ENCODE assay signal across 23 mouse cellular contexts in the genomic region with DNA sequence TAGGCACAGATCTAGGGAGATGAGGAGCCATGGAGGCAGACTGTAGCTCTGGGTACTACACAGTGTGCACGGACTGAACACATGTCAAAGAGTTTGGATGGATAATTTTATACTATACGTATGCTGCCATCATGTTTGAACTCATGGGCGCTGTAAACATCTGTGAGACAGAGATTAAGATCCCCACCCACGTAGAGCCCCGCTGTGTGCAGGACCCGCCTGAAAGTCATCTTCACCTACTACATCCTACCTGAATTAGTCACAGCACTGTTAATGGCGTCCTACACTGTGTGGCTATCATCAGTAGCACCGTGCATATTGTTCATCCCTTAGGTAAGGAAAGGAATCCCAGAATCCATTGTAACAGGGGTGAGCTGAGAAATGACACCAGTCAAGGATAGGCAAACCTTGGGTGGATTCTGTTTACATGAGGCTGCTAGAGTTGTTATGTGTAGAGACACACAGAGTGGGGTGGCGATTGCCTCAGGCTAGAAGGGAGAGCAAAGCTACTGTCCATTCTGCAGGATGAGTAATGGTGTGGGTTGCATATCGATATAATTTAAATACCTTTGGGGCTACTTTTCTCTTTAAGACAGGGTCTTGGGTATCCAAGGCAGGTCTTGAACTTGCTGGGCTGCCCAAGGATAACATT. TPM values are rescaled to one million over a fixed set of nuclear protein-coding genes. Genes with fewer than 3 reads are reported as not detected.
DNase-seq lines count a peak whose midpoint lies in the region; ATAC-seq lines count a peak whose summit lies in the region.
"Had no signal": no experiment of that assay in that cellular context is flagged by ENCODE, and none has a peak within 500 bp of the region (broad histone marks: within the 10 kb centered on the region; RNA-seq: fewer than 3 reads in every experiment).

No protein-coding gene starts in this region.

- peak; percentile 37 for DNase-seq in c-Kit-positive CD71-positive TER-119-positive erythroid progenitor cells, embryonic 14.5 days (ENCODE audit: low spot score)
- no peak for DNase-seq in liver, embryonic 11.5 days (ENCODE audit: low spot score)
- no peak for DNase-seq in frontal cortex, postnatal 14 days (ENCODE audit: low spot score in 2 of 2)
- DNase-seq: adrenal gland, postnatal 25 days; cerebellum, adult 11-12 months; cerebellum, adult 9-11 months; kidney, adult 9 months; layer of hippocampus, adult 9-11 months; right cerebral cortex, postnatal 4 days; thymus, adult 2 months had no signal

- ATAC-seq in liver, embryonic 11.5 days (replicated peaks; ENCODE audit: low FRiP score): peak; percentile 77
- peak; percentile 96 for ATAC-seq in liver, embryonic 16.5 days (ENCODE audit: low read depth)
- no peak for ATAC-seq in stomach, embryonic 16.5 days (ENCODE audit: insufficient read depth, low FRiP score)
- ATAC-seq in forebrain, embryonic 13.5 days: no peak
- ATAC-seq in midbrain, embryonic 16.5 days: no peak
- ATAC-seq in forebrain, embryonic 12.5 days (ENCODE audit: low FRiP score): no peak
- ATAC-seq: CD4-positive, CD25-positive, alpha-beta regulatory T cell, adult 4 months; forebrain, embryonic 15.5 days; intestine, postnatal 0 days had no signal

- 76% methylated on average over 10 of the region's 10 CpGs for WGBS in liver, embryonic 11.5 days
- 51% methylated on average over 10 of the region's 10 CpGs for WGBS in liver, embryonic 16.5 days (ENCODE audit: insufficient replicate concordance)
- 81% methylated on average over 10 of the region's 10 CpGs for WGBS in stomach, embryonic 16.5 days
- 96% methylated on average over 10 of the region's 10 CpGs for WGBS in forebrain, embryonic 13.5 days
- 90% methylated on average over 10 of the region's 10 CpGs for WGBS in midbrain, embryonic 16.5 days
- WGBS in forebrain, embryonic 12.5 days: 90% methylated on average over 10 of the region's 10 CpGs

- no peak overlapping the region for H3K4me2 ChIP-seq in liver, embryonic 11.5 days
- H3K4me2 ChIP-seq in liver, embryonic 16.5 days (ENCODE audit: low read depth, low read length): peak overlapping the region; percentile 44
- H3K4me2 ChIP-seq in stomach, embryonic 16.5 days (ENCODE audit: low read depth, low read length): no peak overlapping the region
- no peak overlapping the region for H3K4me2 ChIP-seq in forebrain, embryonic 13.5 days
- H3K4me2 ChIP-seq in midbrain, embryonic 16.5 days (ENCODE audit: low read length): no peak overlapping the region
- H3K4me2 ChIP-seq in forebrain, embryonic 12.5 days: no peak overlapping the region
- H3K4me2 ChIP-seq: embryonic facial prominence, embryonic 13.5 days; forebrain, embryonic 15.5 days; heart, embryonic 15.5 days; hindbrain, embryonic 14.5 days; midbrain, embryonic 12.5 days; neural tube, embryonic 13.5 days had no signal

- no peaks in the 10 kb centered on the region for H3K9me3 ChIP-seq in liver, embryonic 11.5 days (ENCODE audit: control insufficient read depth, low read length)
- H3K9me3 ChIP-seq in liver, embryonic 16.5 days (replicated peaks; ENCODE audit: control insufficient read depth, low read length): no peaks in the 10 kb centered on the region
- no peaks in the 10 kb centered on the region for H3K9me3 ChIP-seq in stomach, embryonic 16.5 days (replicated peaks; ENCODE audit: control insufficient read depth, low read length)
- H3K9me3 ChIP-seq in forebrain, embryonic 13.5 days (replicated peaks): no peaks in the 10 kb centered on the region
- H3K9me3 ChIP-seq in midbrain, embryonic 16.5 days (replicated peaks; ENCODE audit: control insufficient read depth, low read length, poor library complexity, severe bottlenecking): no peaks in the 10 kb centered on the region
- H3K9me3 ChIP-seq in forebrain, embryonic 12.5 days: no peaks in the 10 kb centered on the region
- H3K9me3 ChIP-seq: embryonic facial prominence, embryonic 13.5 days; forebrain, embryonic 15.5 days; heart, embryonic 15.5 days; midbrain, embryonic 12.5 days; neural tube, embryonic 13.5 days had no signal

- peaks cover 5% of the 10 kb centered on the region; the same call in 1 of the 2 replicates for H3K27me3 ChIP-seq in liver, embryonic 11.5 days (replicated peaks; ENCODE audit: control insufficient read depth, insufficient read depth, low read length)
- no peaks in the 10 kb centered on the region; the same call in 1 of the 2 replicates for H3K27me3 ChIP-seq in liver, embryonic 16.5 days (ENCODE audit: control insufficient read depth, insufficient read depth, low read depth, low read length)
- no peaks in the 10 kb centered on the region for H3K27me3 ChIP-seq in stomach, embryonic 16.5 days (ENCODE audit: control insufficient read depth, insufficient read depth, low read length)
- H3K27me3 ChIP-seq in forebrain, embryonic 13.5 days: no peaks in the 10 kb centered on the region
- peaks cover 3% of the 10 kb centered on the region; the same call in 1 of the 2 replicates for H3K27me3 ChIP-seq in midbrain, embryonic 16.5 days (ENCODE audit: control insufficient read depth, insufficient read depth, low read depth, low read length)
- 0 out of 2 replicates have a peak, but pooled peaks cover 4% of the 10 kb centered on the region for H3K27me3 ChIP-seq in forebrain, embryonic 12.5 days
- H3K27me3 ChIP-seq: embryonic facial prominence, embryonic 13.5 days; forebrain, embryonic 15.5 days; heart, embryonic 15.5 days; midbrain, embryonic 12.5 days had no signal

- H3K4me1 ChIP-seq in liver, embryonic 11.5 days (replicated peaks; ENCODE audit: control insufficient read depth, insufficient read depth, low read length): no peaks in the 10 kb centered on the region
- H3K4me1 ChIP-seq in liver, embryonic 16.5 days (ENCODE audit: control insufficient read depth, low read depth, low read length): peaks cover 22% of the 10 kb centered on the region
- H3K4me1 ChIP-seq in stomach, embryonic 16.5 days (ENCODE audit: control insufficient read depth, insufficient read depth, low read length): peaks cover 5% of the 10 kb centered on the region; the same call in 1 of the 2 replicates
- no peaks in the 10 kb centered on the region for H3K4me1 ChIP-seq in forebrain, embryonic 13.5 days
- H3K4me1 ChIP-seq in midbrain, embryonic 16.5 days (ENCODE audit: control insufficient read depth, insufficient read depth, low read length): no peaks in the 10 kb centered on the region
- no peaks in the 10 kb centered on the region for H3K4me1 ChIP-seq in forebrain, embryonic 12.5 days
- H3K4me1 ChIP-seq: embryonic facial prominence, embryonic 13.5 days; forebrain, embryonic 15.5 days; heart, embryonic 15.5 days; midbrain, embryonic 12.5 days; neural tube, embryonic 13.5 days had no signal

- H3K9ac ChIP-seq in liver, embryonic 11.5 days (ENCODE audit: low read depth, low read length): no peak overlapping the region
- H3K9ac ChIP-seq in liver, embryonic 16.5 days (ENCODE audit: low read depth, low read length): peak overlapping the region; percentile 23
- no peak overlapping the region for H3K9ac ChIP-seq in stomach, embryonic 16.5 days (ENCODE audit: low read length)
- H3K9ac ChIP-seq in forebrain, embryonic 13.5 days: no peak overlapping the region
- no peak overlapping the region for H3K9ac ChIP-seq in midbrain, embryonic 16.5 days (ENCODE audit: low read depth, low read length)
- H3K9ac ChIP-seq in forebrain, embryonic 12.5 days: no peak overlapping the region
- H3K9ac ChIP-seq: embryonic facial prominence, embryonic 13.5 days; forebrain, embryonic 15.5 days; heart, embryonic 15.5 days; hindbrain, embryonic 14.5 days; midbrain, embryonic 12.5 days; neural tube, embryonic 13.5 days had no signal

- H3K27ac ChIP-seq in liver, embryonic 11.5 days (ENCODE audit: low read depth, low read length): no peak overlapping the region
- peak overlapping the region; percentile 76 for H3K27ac ChIP-seq in liver, embryonic 16.5 days (ENCODE audit: low read length)
- peak overlapping the region; percentile 91; the same call in 1 of the 2 replicates for H3K27ac ChIP-seq in stomach, embryonic 16.5 days (ENCODE audit: low read length)
- H3K27ac ChIP-seq in forebrain, embryonic 13.5 days: no peak overlapping the region
- no peak overlapping the region for H3K27ac ChIP-seq in midbrain, embryonic 16.5 days (ENCODE audit: low read length)
- H3K27ac ChIP-seq in forebrain, embryonic 12.5 days: no peak overlapping the region
- H3K27ac ChIP-seq: embryonic facial prominence, embryonic 13.5 days; forebrain, embryonic 15.5 days; heart, embryonic 15.5 days; hindbrain, embryonic 14.5 days; midbrain, embryonic 12.5 days; neural tube, embryonic 13.5 days had no signal

- no peaks in the 10 kb centered on the region for H3K36me3 ChIP-seq in liver, embryonic 11.5 days (ENCODE audit: control insufficient read depth, insufficient read depth, low read length)
- H3K36me3 ChIP-seq in liver, embryonic 16.5 days (ENCODE audit: control insufficient read depth, insufficient read depth): no peaks in the 10 kb centered on the region
- no peaks in the 10 kb centered on the region for H3K36me3 ChIP-seq in stomach, embryonic 16.5 days (ENCODE audit: control insufficient read depth, insufficient read depth, low read length)
- H3K36me3 ChIP-seq in forebrain, embryonic 13.5 days (ENCODE audit: poor library complexity, severe bottlenecking): no peaks in the 10 kb centered on the region
- H3K36me3 ChIP-seq in midbrain, embryonic 16.5 days (ENCODE audit: control insufficient read depth, insufficient read depth, low read length): no peaks in the 10 kb centered on the region
- no peaks in the 10 kb centered on the region for H3K36me3 ChIP-seq in forebrain, embryonic 12.5 days (replicated peaks)
- H3K36me3 ChIP-seq: embryonic facial prominence, embryonic 13.5 days; forebrain, embryonic 15.5 days; heart, embryonic 15.5 days; midbrain, embryonic 12.5 days; neural tube, embryonic 13.5 days had no signal

- H3K4me3 ChIP-seq in liver, embryonic 11.5 days (ENCODE audit: low read depth, low read length): no peak overlapping the region
- H3K4me3 ChIP-seq in liver, embryonic 16.5 days (ENCODE audit: low read depth, low read length): peak overlapping the region; percentile 27
- no peak overlapping the region for H3K4me3 ChIP-seq in stomach, embryonic 16.5 days (replicated peaks; ENCODE audit: low read length)
- no peak overlapping the region for H3K4me3 ChIP-seq in forebrain, embryonic 13.5 days
- no peak overlapping the region for H3K4me3 ChIP-seq in midbrain, embryonic 16.5 days (ENCODE audit: low read depth, low read length)
- H3K4me3 ChIP-seq in forebrain, embryonic 12.5 days (replicated peaks): no peak overlapping the region
- H3K4me3 ChIP-seq: embryonic facial prominence, embryonic 13.5 days; forebrain, embryonic 15.5 days; heart, embryonic 15.5 days; midbrain, embryonic 12.5 days; neural tube, embryonic 13.5 days had no signal

RNA-seq across cellular contexts. Expression of a gene that starts 4.1 kb away (rescaled TPM):
- 0.25 and 0.55 TPM in 2 replicates for polyA plus RNA-seq in liver, embryonic 11.5 days (2014; fragmentation: Nextera tagmentation; extraction: Ambion mirVana)
- 0.40 and 0.51 TPM in 2 replicates for polyA plus RNA-seq in liver, embryonic 16.5 days (2015; fragmentation: Nextera tagmentation; extraction: Ambion mirVana)
- polyA plus RNA-seq in stomach, embryonic 16.5 days (2015; fragmentation: Nextera tagmentation; extraction: Ambion mirVana): 2.2 and 2.6 TPM in 2 replicates
- polyA plus RNA-seq in forebrain, embryonic 13.5 days (2015; fragmentation: Nextera tagmentation; extraction: Ambion mirVana): 4.3 and 5.2 TPM in 2 replicates
- 1.8 and 2.8 TPM in 2 replicates for polyA plus RNA-seq in midbrain, embryonic 16.5 days (2015; fragmentation: Nextera tagmentation; extraction: Ambion mirVana)
- 2.6 and 3.6 TPM in 2 replicates for polyA plus RNA-seq in forebrain, embryonic 12.5 days (2016; fragmentation: Nextera tagmentation; extraction: Ambion mirVana)
- polyA plus RNA-seq: CD4-positive, CD25-positive, alpha-beta regulatory T cell, adult 4 months had no signal

RNA-seq across cellular contexts. Expression of a gene that starts 12.2 kb away (rescaled TPM):
- polyA plus RNA-seq in liver, embryonic 11.5 days (2014; fragmentation: Nextera tagmentation; extraction: Ambion mirVana): 17.0 and 17.7 TPM in 2 replicates
- polyA plus RNA-seq in liver, embryonic 16.5 days (2015; fragmentation: Nextera tagmentation; extraction: Ambion mirVana): 3.7 and 4.1 TPM in 2 replicates
- 7.8 and 8.1 TPM in 2 replicates for polyA plus RNA-seq in stomach, embryonic 16.5 days (2015; fragmentation: Nextera tagmentation; extraction: Ambion mirVana)
- polyA plus RNA-seq in forebrain, embryonic 13.5 days (2015; fragmentation: Nextera tagmentation; extraction: Ambion mirVana): 8.8 and 9.7 TPM in 2 replicates
- 7.2 and 7.5 TPM in 2 replicates for polyA plus RNA-seq in midbrain, embryonic 16.5 days (2015; fragmentation: Nextera tagmentation; extraction: Ambion mirVana)
- polyA plus RNA-seq in forebrain, embryonic 12.5 days (2016; fragmentation: Nextera tagmentation; extraction: Ambion mirVana): 13.6 and 13.9 TPM in 2 replicates

Comparison
In these comparisons a context has a peak if more than half of its experiments do, and no peak if none do; other contexts are left out.
1. H3K27ac ChIP-seq: peak in liver, embryonic 16.5 days (single experiment) and stomach, embryonic 16.5 days (single experiment); none in liver, embryonic 11.5 days (single experiment), forebrain, embryonic 13.5 days (single experiment), midbrain, embryonic 16.5 days (single experiment) and forebrain, embryonic 12.5 days (single experiment).
2. ATAC-seq: peak in liver, embryonic 11.5 days (single experiment) and liver, embryonic 16.5 days (single experiment); none in stomach, embryonic 16.5 days (single experiment), forebrain, embryonic 13.5 days (single experiment), midbrain, embryonic 16.5 days (single experiment) and forebrain, embryonic 12.5 days (single experiment).